Mouse (Mus musculus) layer of hippocampus, postnatal 25 days (tissue): ENCODE results near the gene Gfm1. TPM values are rescaled to one million over a fixed set of nuclear protein-coding genes. Genes with fewer than 3 reads are reported as not detected.

Source experiments
- DNase-seq, 2 experiments: peaks; one replicate each; pipeline ENCODE4 v3.0.0; 2022; ENCODE audit warnings: mixed read lengths in 2 of 2, low spot score in 1 of 2; ENCODE audit errors: extremely low spot score in 1 of 2
- total RNA-seq, 2 experiments: library from RNA; stranded (reverse); gene quantifications; 2 replicates each; pipeline ENCODE4 v1.2.3; 2021

Gene Gfm1
- 10 to 100 TPM; 54.3 to 56.0 TPM for total RNA-seq

- peak; percentile 74 to 90 for DNase-seq
These were observed at the start of gene Gfm1 for GRCm38 (mm10) chr3:67429999-67430380. TSS of gene Gfm1 (plus strand) at chr3:67430096.

GRCm38 (mm10) chr3:67429338-67429998 is 428 bp upstream of the Gfm1 start:
- DNase-seq = no peak

- DNase-seq = no peak
These were observed 4.1 kb downstream of the Gfm1 start for GRCm38 (mm10) chr3:67434011-67434410.

- no peak for DNase-seq
These were observed 17.2 kb downstream of the Gfm1 start for GRCm38 (mm10) chr3:67447143-67447542.

- no peak for DNase-seq
These were observed 19.8 kb downstream of the Gfm1 start for GRCm38 (mm10) chr3:67449660-67450059.

GRCm38 (mm10) chr3:67450601-67451210 is 20.8 kb downstream of the Gfm1 start:
- no peak for DNase-seq

GRCm38 (mm10) chr3:67459881-67460280 is 30.0 kb downstream of the Gfm1 start:
- DNase-seq = no peak

- no peak for DNase-seq
These were observed 32.1 kb downstream of the Gfm1 start for GRCm38 (mm10) chr3:67462015-67462414.

- DNase-seq = no peak
These were observed 32.7 kb downstream of the Gfm1 start for GRCm38 (mm10) chr3:67462578-67462977.

GRCm38 (mm10) chr3:67463001-67463400 is 33.1 kb downstream of the Gfm1 start:
- no peak for DNase-seq

- DNase-seq = peak; percentile 49 to 58
These were observed 33.8 kb downstream of the Gfm1 start, which contains the start of gene Lxn for GRCm38 (mm10) chr3:67463450-67464372. TSS of gene Lxn (minus strand) at chr3:67463926.

GRCm38 (mm10) chr3:67466576-67466975 is 36.7 kb downstream of the Gfm1 start:
- no peak for DNase-seq

GRCm38 (mm10) chr3:67467281-67467680 is 37.4 kb downstream of the Gfm1 start:
- DNase-seq = no peak

GRCm38 (mm10) chr3:67471408-67472127 is 41.7 kb downstream of the Gfm1 start:
- DNase-seq = no peak

- DNase-seq = no peak
These were observed 43.5 kb downstream of the Gfm1 start for GRCm38 (mm10) chr3:67473438-67473837.

- no peak for DNase-seq
These were observed 49.9 kb downstream of the Gfm1 start for GRCm38 (mm10) chr3:67479806-67480205.

- no peak for DNase-seq
These were observed 52.5 kb downstream of the Gfm1 start for GRCm38 (mm10) chr3:67482400-67482799.

- no peak for DNase-seq
These were observed 55.3 kb downstream of the Gfm1 start for GRCm38 (mm10) chr3:67485233-67485632.

- no peak for DNase-seq
These were observed 60.3 kb downstream of the Gfm1 start for GRCm38 (mm10) chr3:67490156-67490555.

GRCm38 (mm10) chr3:67492086-67492869 is 62.4 kb downstream of the Gfm1 start:
- DNase-seq = no peak
